Mouse (Mus musculus): ENCODE data around the gene Neil1.

DNA sequence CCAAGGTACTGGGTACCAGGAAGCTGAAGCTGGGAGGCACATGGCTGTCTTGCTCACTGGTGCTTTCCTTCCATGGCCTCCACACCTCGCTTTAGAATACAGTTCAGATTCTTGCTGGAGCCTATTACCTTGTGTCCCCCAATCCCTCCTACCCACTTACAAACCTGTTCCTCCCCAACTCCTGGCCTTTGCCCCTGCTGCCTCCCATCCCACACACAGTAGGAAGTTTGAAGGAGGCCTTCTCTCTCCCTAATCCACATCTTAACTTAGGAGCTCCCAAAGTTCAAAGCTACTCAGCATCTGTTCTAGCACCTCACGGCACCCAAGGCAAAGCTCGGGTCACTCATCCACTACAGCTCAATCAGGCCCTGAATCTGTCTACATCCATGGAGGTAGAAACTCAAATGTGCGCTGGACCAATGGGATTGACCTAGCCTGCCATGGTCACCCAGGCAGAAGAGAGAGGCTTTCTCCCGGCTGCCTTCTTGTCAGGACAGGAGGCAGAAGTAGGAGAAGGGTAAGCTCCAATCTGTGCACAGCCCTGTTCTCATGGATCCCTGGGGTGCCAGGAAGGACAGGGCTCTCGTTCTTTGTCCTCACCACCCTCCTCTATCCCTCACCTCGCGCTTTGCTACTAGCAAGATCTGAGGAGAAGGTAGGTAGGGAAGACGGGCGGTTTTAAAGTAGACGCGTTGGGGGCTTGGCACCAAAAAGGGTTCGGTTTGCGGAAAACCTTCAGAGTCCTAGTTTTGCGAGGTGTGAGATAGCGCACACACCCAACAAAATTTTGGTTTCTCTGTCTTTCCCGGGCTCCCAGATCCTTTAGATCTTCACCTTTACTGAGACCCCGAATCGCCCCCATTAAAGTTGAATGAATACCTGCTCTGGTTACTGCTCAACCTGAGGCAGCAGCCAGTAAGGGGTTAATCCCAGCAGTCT is 631 bp downstream of the Neil1 start:
- TF ChIP-seq CTCF (IDR thresholded peaks at IDR 0.05; ENCODE audit: control insufficient read depth, insufficient read depth, insufficient replicate concordance, low read depth, low read length): no peak
- no peak for TF ChIP-seq POLR2A (IDR thresholded peaks at IDR 0.05; ENCODE audit: control insufficient read depth, low read depth, low read length)
